Mouse (Mus musculus): ENCODE results near the gene Chp2. TPM values are rescaled to one million over a fixed set of nuclear protein-coding genes. Genes with fewer than 3 reads are reported as not detected.

Gene Chp2
- total and polyA plus RNA-seq, 3 experiments: not detected

GRCm38 (mm10) chr7:122171613-122172012 is 47.7 kb upstream of the Chp2 start:
- Histone ChIP-seq H3K9ac (ENCODE audit: control insufficient read depth, low read depth, low read length, poor library complexity, severe bottlenecking) (no peak overlapping the region), H3K79me2 (ENCODE audit: control insufficient read depth, insufficient read depth, low read length, poor library complexity) (no peaks in the 10 kb centered on the region), H3K4me3 (ENCODE audit: control insufficient read depth in 1 of 2, insufficient read depth in 1 of 2, low read depth in 2 of 2, low read length in 2 of 2) (no peak overlapping the region), H3K27me3 (ENCODE audit: control insufficient read depth in 1 of 2, insufficient read depth in 2 of 2, low read length in 2 of 2) (peaks cover 5 to 6% of the 10 kb centered on the region in 2 experiments; a peak in 3 of 4 replicates), H3K36me3 (ENCODE audit: control insufficient read depth in 1 of 2, insufficient read depth in 2 of 2, low read length in 2 of 2) (peaks cover 0 to 9% of the 10 kb centered on the region in 2 experiments; a peak in 2 of 4 replicates), H3K9me3 (replicated peaks; ENCODE audit: insufficient read depth, low read length) (no peaks in the 10 kb centered on the region), H3K27ac (ENCODE audit: control insufficient read depth, low read depth, low read length) (no peak overlapping the region), H3K4me1 (ENCODE audit: control insufficient read depth in 1 of 2, insufficient read depth in 2 of 2, low read length in 2 of 2) (no peaks in the 10 kb centered on the region)
- DNase-seq (ENCODE audit: low read depth, low spot score): no peak
- TF ChIP-seq MAZ (IDR thresholded peaks at IDR 0.05; ENCODE audit: low read depth, low read length) (no peak), CHD2 (IDR thresholded peaks at IDR 0.05; ENCODE audit: low read length) (no peak), E2F4 (IDR thresholded peaks at IDR 0.05; ENCODE audit: borderline replicate concordance, low read depth, low read length) (no peak), GABPA (IDR thresholded peaks at IDR 0.05; ENCODE audit: low read depth, low read length) (no peak), POLR2A (IDR thresholded peaks at IDR 0.05; ENCODE audit: control insufficient read depth in 1 of 2, insufficient read depth in 1 of 2, low read depth in 1 of 2, low read length in 2 of 2, poor library complexity in 1 of 2) (no peak), ZNF384 (IDR thresholded peaks at IDR 0.05; ENCODE audit: low read depth, low read length) (no peak), USF2 (IDR thresholded peaks at IDR 0.05; ENCODE audit: borderline replicate concordance in 1 of 2, insufficient read depth in 1 of 2, low read depth in 1 of 2, low read length in 2 of 2) (no peak), TCF12 (IDR thresholded peaks at IDR 0.05; ENCODE audit: low read depth, low read length) (no peak), HCFC1 (IDR thresholded peaks at IDR 0.05; ENCODE audit: low read depth, low read length) (no peak), RCOR1 (IDR thresholded peaks at IDR 0.05; ENCODE audit: low read depth, low read length) (no peak), NELFE (IDR thresholded peaks at IDR 0.05; ENCODE audit: low read depth, low read length) (no peak), JUND (IDR thresholded peaks at IDR 0.05; ENCODE audit: low read depth, low read length) (no peak), MYC (IDR thresholded peaks at IDR 0.05; ENCODE audit: low read depth, low read length) (no peak), ELF1 (IDR thresholded peaks at IDR 0.05; ENCODE audit: low read depth, low read length) (no peak), MAX (IDR thresholded peaks at IDR 0.05; ENCODE audit: low read length) (no peak), CTCF (IDR thresholded peaks at IDR 0.05 in 2 of 3, conservative IDR thresholded peaks at IDR 0.05 in 1 of 3; ENCODE audit: control insufficient read depth in 1 of 3, insufficient read depth in 1 of 3, low read depth in 2 of 3, low read length in 3 of 3, poor library complexity in 1 of 3, severe bottlenecking in 1 of 3) (no peak), BHLHE40 (IDR thresholded peaks at IDR 0.05; ENCODE audit: borderline replicate concordance, low read depth, low read length) (no peak), ETS1 (IDR thresholded peaks at IDR 0.05; ENCODE audit: low read depth, low read length) (no peak), ZMIZ1 (IDR thresholded peaks at IDR 0.05; ENCODE audit: low read depth, low read length) (no peak), UBTF (IDR thresholded peaks at IDR 0.05; ENCODE audit: borderline replicate concordance, insufficient read depth, low read depth, low read length) (no peak)

GRCm38 (mm10) chr7:122180720-122181119 is 38.6 kb upstream of the Chp2 start:
- no peak overlapping the region for H3K27ac ChIP-seq (ENCODE audit: control insufficient read depth, low read depth, low read length)
- H3K4me3 ChIP-seq (ENCODE audit: control insufficient read depth in 1 of 2, insufficient read depth in 1 of 2, low read depth in 2 of 2, low read length in 2 of 2): no peak overlapping the region
- H3K4me1 ChIP-seq (ENCODE audit: control insufficient read depth in 1 of 2, insufficient read depth in 2 of 2, low read length in 2 of 2): no peaks in the 10 kb centered on the region
- DNase-seq (ENCODE audit: low read depth, low spot score): no peak
- TF ChIP-seq CHD1 (IDR thresholded peaks at IDR 0.05; ENCODE audit: low read depth, low read length) (no peak), ZC3H11A (IDR thresholded peaks at IDR 0.05; ENCODE audit: low read depth, low read length) (no peak), RCOR1 (IDR thresholded peaks at IDR 0.05; ENCODE audit: low read depth, low read length) (no peak), EP300 (IDR thresholded peaks at IDR 0.05; ENCODE audit: low read depth in 1 of 2, low read length in 2 of 2) (no peak), SIN3A (IDR thresholded peaks at IDR 0.05; ENCODE audit: low read length) (no peak), MAX (IDR thresholded peaks at IDR 0.05; ENCODE audit: low read length) (no peak), POLR2AphosphoS5 (IDR thresholded peaks at IDR 0.05; ENCODE audit: borderline replicate concordance, low read depth, low read length) (no peak), GABPA (IDR thresholded peaks at IDR 0.05; ENCODE audit: low read depth, low read length) (no peak), NRF1 (IDR thresholded peaks at IDR 0.05; ENCODE audit: insufficient read depth, low read depth, low read length, poor library complexity, severe bottlenecking) (no peak), BHLHE40 (IDR thresholded peaks at IDR 0.05; ENCODE audit: borderline replicate concordance, low read depth, low read length) (no peak), JUND (IDR thresholded peaks at IDR 0.05; ENCODE audit: low read depth, low read length) (no peak), NELFE (IDR thresholded peaks at IDR 0.05; ENCODE audit: low read depth, low read length) (no peak), USF1 (IDR thresholded peaks at IDR 0.05; ENCODE audit: low read depth, low read length) (no peak), MAFK (IDR thresholded peaks at IDR 0.05; ENCODE audit: borderline replicate concordance, low read depth, low read length) (no peak), POLR2A (IDR thresholded peaks at IDR 0.05; ENCODE audit: control insufficient read depth in 1 of 2, insufficient read depth in 1 of 2, low read depth in 1 of 2, low read length in 2 of 2, poor library complexity in 1 of 2) (no peak), SMC3 (IDR thresholded peaks at IDR 0.05; ENCODE audit: low read depth, low read length) (no peak), E2F4 (IDR thresholded peaks at IDR 0.05; ENCODE audit: borderline replicate concordance, low read depth, low read length) (no peak), MXI1 (IDR thresholded peaks at IDR 0.05; ENCODE audit: low read depth, low read length) (no peak)
- H3K9ac ChIP-seq (ENCODE audit: control insufficient read depth, low read depth, low read length, poor library complexity, severe bottlenecking): no peak overlapping the region
- H3K36me3 ChIP-seq (ENCODE audit: control insufficient read depth in 1 of 2, insufficient read depth in 2 of 2, low read length in 2 of 2): no peaks in the 10 kb centered on the region
- no peaks in the 10 kb centered on the region for H3K9me3 ChIP-seq (replicated peaks; ENCODE audit: insufficient read depth, low read length)
- H3K79me2 ChIP-seq (ENCODE audit: control insufficient read depth, insufficient read depth, low read length, poor library complexity): no peaks in the 10 kb centered on the region
- peaks cover 16 to 23% of the 10 kb centered on the region in 2 experiments for H3K27me3 ChIP-seq (ENCODE audit: control insufficient read depth in 1 of 2, insufficient read depth in 2 of 2, low read length in 2 of 2)
